Mouse (Mus musculus): ENCODE measurements at regions not wholly inside any gene's neighbourhood (a gene's known extent, or its start where the extent isn't known, plus 50 kb on each side); places are given as distances from the start of the nearest gene placed in this dataset.

DNA sequence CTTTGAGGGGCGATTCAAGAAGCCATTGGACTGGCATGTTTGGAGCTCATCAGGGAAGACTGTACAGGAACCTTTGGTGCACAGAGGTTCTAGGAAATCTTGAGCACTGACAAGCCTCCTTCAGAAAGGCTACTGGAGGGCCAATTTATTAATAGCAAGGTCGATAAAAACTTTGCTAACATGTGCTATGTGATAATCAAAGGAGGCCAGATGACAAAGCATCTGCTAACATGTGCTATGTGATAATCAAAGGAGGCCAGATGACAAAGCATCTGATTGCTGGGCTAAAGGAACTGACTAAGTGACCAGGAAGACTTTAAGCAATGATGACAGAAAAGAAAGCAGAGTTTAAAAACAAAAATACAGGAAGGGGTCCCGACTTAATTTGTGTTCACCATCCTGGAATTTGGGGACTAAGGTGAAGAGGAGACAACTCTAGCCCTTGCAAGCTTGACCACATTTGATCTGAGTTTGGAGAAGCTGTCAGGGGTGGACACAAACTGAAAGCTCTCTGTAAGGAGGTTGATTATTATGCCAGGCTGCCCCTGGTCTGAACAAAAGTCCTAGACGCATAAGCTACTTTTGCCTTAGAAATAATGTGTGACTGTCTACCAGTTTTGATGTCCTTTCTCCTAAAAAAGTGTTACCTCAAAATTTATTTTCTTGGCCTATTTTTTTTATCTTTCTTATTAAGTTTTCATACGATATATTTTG is 455.5 kb upstream of the Fam92a start:
- in situ Hi-C loops (cut with MboI, MseI), result no loop called here

DNA sequence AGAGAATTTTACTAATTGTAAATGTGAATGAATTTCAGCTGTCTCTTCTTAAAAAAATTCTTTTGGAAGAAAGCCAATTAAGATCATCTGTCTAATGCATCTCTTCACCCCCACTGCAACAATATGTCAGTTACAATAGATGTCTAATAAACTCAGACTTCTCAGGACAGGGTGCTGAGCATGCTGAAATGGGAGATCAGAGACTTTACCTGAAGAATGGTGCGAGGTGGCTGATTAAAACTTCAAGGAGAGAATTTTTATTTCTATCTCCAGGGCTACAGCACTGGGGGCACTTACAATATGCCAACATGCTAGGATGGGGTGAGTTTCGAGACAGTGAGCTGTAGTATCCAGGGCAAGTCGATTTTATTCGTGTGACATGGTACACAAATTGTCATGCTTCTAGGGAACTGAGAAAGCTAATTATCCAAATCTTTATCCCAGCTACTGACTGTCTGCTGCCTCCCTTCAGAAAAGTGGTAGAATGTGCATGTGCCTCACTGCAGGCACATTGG is 449.0 kb upstream of the Fam92a start:
- in situ Hi-C loops (cut with MboI, MseI), result no loop called here

DNA sequence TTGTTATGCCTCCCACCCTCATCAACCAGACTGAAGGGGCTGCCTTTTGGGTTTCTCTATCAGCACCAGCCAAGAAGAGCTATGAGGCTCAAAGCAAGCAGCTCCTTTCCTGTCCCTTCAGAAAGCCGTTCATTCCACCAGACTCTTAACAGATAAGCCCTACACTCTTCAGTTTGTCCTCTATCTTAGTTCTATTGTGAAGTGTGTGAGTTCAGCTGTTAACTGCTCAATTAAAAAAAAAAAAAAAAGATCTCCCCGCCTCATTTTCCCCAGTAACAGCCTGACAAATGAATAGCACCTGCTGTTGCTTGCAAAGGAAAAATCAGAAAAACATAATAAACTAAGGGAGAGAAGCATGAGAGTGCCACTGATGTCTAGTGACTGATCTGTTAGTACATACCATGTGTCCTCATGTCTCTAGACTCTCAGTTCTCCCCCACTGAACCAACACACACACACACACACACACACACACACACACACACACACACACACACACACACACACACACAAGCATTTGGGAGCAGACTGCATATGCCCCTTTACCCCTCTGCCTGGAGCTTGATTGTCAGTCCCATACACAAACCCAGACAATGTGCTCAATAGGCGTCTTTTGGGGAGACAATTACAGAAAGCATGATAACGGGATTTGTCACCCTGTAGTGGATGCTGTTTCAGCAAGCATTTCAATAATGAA is 448.4 kb upstream of the Fam92a start:
- in situ Hi-C loops (cut with MboI, MseI), result no loop called here

DNA sequence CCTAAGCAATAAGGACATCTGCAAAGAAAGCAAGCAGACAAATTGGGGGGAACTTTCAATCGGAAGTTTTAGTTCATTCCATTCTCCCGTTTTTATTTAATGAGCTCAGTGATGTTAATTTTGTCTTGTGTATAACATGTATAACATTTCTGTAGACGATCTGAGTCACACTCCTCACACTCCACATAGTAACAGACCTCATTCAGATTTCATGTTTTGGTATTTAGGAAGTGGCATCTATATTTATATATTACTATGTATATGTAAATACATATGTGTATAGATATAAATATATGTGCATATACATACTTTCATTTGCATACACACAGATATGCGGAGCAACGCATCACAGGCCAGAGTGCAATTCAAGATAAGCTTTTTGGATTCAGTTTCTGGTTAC is 444.9 kb upstream of the Fam92a start:
- in situ Hi-C loops (cut with MboI, MseI), result no loop called here

- in situ Hi-C loops (cut with MboI, MseI), result no loop called here
Measured at GRCm38 (mm10) chr4:12611511-12611910, 439.7 kb upstream of the Fam92a start.

- in situ Hi-C loops (cut with MboI, MseI), result no loop called here
Measured at GRCm38 (mm10) chr4:12601165-12601919, 429.5 kb upstream of the Fam92a start.

DNA sequence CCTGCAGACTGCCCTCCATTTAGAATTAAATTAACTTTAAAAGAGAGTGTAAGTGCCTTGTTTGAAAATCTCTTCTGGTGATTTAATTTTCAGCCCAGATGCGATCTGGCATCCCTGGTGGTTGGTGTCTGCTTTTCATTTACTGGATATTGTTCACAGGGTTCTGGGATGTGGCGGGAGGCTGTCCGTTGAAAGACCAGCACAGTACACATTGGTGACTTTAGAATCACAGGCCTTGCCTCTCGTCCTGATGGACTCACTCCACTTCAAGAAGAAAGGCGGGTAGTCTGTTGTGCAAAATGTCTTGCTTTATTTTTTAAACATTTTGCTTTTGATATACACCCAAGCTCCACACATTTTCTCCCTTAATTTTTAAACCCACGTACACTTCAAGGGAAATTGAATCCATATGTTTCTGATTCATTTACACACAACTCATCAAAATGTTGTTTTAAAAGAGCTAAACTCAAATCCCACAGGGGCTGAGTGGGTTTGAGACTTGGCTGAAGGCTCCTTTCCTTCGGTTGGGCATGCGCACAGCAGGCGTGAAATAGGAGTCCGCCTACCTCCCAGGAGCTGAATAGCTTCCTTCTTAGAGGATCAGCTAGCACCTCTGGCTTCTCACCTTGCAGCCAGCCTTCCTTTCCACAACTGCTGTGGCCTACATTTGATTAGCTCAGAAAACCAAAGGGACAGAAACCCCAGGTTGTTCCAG is 424.1 kb upstream of the Fam92a start:
- in situ Hi-C loops (cut with MboI, MseI), result no loop called here

- in situ Hi-C loops (cut with MboI, MseI), result no loop called here
Measured at GRCm38 (mm10) chr4:12592973-12593372, 421.2 kb upstream of the Fam92a start.

GRCm38 (mm10) chr4:12578102-12578501 is 406.3 kb upstream of the Fam92a start:
- in situ Hi-C loops (cut with MboI, MseI), result no loop called here

DNA sequence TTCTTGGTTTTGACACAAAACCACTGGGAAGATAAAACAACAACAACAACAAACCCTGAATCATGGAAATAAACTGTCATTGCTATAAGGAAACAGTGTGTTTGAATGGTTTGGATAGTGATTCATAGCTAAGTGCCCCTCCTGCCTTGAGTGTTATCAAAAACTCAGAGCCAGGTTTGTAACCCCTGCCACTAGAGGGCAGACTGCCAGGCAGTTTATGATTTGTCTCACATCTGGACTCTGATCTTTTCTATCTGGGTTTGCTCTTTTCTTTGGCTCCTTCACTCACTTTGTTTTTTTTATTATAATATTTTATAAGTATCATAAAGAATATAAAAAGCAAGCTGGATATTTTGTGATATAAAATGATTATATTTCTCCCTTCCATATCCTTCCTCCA is 400.1 kb upstream of the Fam92a start:
- in situ Hi-C loops (cut with MboI, MseI), result no loop called here

- in situ Hi-C loops (cut with MboI, MseI), result no loop called here
Measured at GRCm38 (mm10) chr4:12570689-12571088, 398.9 kb upstream of the Fam92a start.

- in situ Hi-C loops (cut with MboI, MseI), result no loop called here
Measured at GRCm38 (mm10) chr4:12567643-12568042, 395.8 kb upstream of the Fam92a start.

- in situ Hi-C loops (cut with MboI, MseI), result no loop called here
Measured at GRCm38 (mm10) chr4:12563016-12563415, 391.2 kb upstream of the Fam92a start.

DNA sequence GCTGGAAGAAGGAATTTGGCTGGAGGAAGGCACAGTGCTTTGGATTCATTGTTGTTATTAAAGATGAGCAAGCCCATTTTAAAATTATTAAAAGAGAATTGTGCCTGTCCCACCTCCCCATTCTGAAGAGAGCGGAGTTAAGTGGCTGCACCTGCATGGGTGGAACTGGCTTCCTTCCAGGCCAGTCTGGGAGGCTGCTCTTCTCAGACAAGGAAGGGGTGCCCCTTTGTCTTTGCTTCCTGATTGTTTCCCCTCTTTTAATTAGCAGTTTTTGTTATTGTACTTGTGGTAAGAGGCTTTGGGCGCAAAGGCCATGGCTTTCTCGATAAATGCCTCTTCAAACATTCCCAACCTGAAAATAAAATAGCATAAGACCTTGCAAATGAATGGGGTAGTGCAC is 388.7 kb upstream of the Fam92a start:
- in situ Hi-C loops (cut with MboI, MseI), result no loop called here

GRCm38 (mm10) chr4:12560015-12560414 is 388.2 kb upstream of the Fam92a start:
- in situ Hi-C loops (cut with MboI, MseI), result no loop called here

DNA sequence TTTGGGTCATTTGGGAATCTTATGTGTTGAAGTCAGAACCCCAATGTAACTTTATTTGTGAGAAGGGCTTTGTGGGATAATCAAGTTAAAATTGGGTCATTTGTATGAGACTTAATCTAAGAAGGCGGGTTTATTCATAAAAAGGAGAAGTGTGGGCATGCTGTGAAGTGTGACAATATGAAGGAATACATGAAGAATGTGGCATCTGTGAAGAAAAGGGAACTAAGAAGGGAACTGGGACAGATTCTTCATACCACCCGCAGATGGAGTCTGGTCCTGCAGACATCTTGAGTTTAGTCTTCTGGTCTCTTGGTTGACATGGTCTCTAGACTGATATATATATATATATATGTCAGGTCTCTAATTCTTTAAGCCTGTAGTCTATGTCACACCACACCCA is 385.3 kb upstream of the Fam92a start:
- in situ Hi-C loops (cut with MboI, MseI), result no loop called here

DNA sequence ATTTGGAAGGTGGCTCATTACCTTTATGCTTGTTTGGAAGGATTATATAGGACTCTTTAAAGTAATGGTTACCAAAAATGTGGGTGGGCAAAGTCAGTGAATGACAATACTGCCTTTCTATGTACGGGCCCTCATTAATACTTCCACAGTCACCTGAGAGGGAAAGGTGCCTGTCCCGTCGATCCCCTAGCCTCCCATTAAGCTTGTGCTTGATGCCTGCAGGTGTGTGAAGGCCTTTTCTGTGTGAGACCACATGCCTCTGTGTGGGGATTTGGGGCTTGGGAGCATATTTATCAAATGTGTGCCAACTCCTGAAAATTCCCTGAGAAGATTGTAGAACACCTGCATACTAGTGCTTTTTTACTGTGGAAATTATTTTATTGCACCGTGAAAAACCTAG is 377.4 kb upstream of the Fam92a start:
- in situ Hi-C loops (cut with MboI, MseI), result no loop called here

DNA sequence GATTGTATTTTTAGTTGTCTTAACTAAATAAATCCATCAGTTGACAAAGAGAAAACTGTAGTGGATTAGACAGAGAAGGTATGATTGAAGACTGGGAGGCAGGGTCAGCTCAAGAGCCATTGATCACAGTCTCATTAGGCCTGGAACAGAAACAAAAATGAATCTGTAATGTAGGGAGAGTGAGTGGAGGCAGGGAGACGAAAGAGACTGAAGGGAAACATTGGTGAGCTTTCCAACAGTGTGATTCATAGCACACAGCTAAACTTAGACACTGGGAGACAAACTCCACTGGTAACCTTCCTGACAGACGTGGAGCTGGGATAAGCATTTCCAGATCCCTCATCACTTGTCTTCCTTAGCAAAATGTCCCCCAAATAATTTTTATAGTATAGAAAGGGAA is 372.1 kb upstream of the Fam92a start:
- in situ Hi-C loops (cut with MboI, MseI), result no loop called here

- in situ Hi-C loops (cut with MboI, MseI), result no loop called here
Measured at GRCm38 (mm10) chr4:12541508-12541907, 369.7 kb upstream of the Fam92a start.

DNA sequence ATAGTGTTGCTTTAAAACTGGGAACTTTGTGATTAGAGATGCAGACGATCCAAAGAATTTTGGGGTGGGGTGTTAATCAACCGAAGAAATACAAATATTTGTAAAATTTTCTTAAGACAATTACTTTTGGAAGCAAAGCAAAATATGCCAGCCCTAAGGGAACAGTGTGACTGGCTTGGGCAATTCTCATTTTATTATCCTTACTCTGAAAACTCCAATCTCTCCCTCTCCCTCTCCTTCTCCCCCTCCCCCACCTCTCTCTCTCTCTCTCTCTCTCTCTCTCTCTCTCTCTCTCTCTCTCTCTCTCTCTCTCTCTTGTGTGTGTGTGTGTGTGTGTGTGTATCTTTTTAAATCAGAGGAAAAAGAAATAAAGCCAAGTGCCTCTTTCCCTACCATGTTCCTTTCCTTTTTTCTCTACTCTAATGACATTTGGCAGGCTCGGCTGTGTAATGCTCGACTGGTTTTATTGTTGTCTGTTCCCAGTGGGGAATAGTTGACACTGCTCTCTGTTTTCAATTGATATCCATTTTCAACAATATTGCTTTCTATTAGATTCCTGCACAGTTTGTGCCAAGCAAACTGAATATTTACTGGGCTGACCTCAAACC is 367.5 kb upstream of the Fam92a start:
- in situ Hi-C loops (cut with MboI, MseI), result no loop called here

DNA sequence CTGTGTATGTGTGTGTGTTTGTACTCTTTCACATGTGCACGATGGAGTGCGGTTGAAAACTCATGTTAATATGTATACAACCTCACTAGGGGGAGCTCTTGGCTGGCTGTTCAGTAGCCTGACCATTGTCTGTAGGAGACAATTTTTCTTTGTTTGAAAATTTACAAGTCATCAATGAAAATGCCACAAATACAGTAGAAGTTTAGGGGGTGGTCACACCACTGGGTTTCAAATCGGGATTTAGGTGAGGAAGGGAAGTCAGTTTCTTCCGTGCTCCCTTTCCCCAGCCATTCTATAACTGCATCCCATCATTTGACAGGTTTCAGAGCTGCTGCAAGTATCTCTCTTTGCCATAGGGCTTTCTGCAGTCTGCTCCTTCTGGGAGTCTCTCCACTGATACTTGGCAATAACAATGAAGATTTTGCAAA is 366.9 kb upstream of the Fam92a start:
- in situ Hi-C loops (cut with MboI, MseI), result no loop called here

Measured in T-helper 1 cell (primary cell).